Comparison of ENCODE assay signal across 7 mouse cellular contexts in the genomic region with DNA sequence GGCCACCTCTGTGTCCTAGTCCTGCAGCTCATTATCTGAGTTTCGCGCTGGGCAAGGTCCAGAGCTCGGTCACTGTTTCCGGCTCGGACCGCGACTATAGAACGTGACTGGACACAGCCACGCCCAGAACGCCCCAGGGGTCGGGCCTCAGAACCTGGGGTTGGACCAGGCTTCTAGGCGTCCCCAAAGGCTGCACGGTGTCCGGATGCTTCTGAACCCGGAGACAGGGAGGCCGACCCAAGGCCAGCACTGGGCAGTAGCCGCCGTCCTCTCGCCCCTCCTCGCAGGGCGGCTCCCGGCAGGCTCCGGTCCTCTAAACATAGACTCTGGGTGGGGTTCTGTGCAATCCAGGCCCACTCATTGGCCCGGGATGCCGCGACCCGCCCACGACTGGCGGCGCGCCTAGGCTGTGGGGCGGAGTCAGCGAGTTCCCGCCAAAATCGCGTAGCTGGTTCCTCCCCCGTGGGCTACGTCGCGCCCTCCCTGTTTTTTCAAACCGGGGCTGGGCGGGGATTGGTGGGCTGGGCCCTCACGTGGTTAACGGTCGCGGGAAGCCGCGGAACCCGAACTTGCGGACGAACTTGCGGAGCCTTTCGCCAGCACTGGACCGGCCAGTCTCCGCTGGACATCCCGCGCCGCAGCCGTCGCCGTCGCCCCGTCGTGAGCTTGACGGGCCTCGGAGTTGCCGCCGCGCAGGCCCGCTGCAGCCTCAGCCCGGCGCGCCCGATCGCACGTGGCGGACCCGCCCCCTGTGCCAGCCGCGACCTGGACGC. TPM values are rescaled to one million over a fixed set of nuclear protein-coding genes. Genes with fewer than 3 reads are reported as not detected.
DNase-seq lines count a peak whose midpoint lies in the region; ATAC-seq lines count a peak whose summit lies in the region.

Gene Wee1 (plus strand): TSS at position 531 of the 773 bp plus-strand sequence.

- no peaks in the 10 kb centered on the region for H3K27me3 ChIP-seq in intestine, embryonic 15.5 days (replicated peaks)
- H3K27me3 ChIP-seq in midbrain, embryonic 10.5 days (ENCODE audit: low read depth, poor library complexity, severe bottlenecking), result no peaks in the 10 kb centered on the region

- H3K9me3 ChIP-seq in intestine, embryonic 15.5 days, result no peaks in the 10 kb centered on the region
- no peaks in the 10 kb centered on the region for H3K9me3 ChIP-seq in midbrain, embryonic 10.5 days (replicated peaks)

- WGBS in intestine, embryonic 15.5 days, result under 1% methylated on average over 81 of the region's 81 CpGs
- under 1% methylated on average over 80 of the region's 81 CpGs for WGBS in midbrain, embryonic 10.5 days

- intact Hi-C loops in left cerebral cortex, postnatal 25 days (cut with DNase I), result loop anchor here (5.0 kb wide), 1 partner anchor 59 kb away; the partner anchor contains the start of gene Zfp143

- peak within 1 kb of the TSS; percentile 99 for H3K4me3 ChIP-seq in intestine, embryonic 15.5 days (replicated peaks)
- H3K4me3 ChIP-seq in midbrain, embryonic 10.5 days, result peak within 1 kb of the TSS; percentile 99

- DNase-seq in adrenal gland, adult (ENCODE audit: inconsistent age in 2 of 2, low spot score in 1 of 2), result peak; percentile 100
- peak; percentile 99 for DNase-seq in embryo, embryonic 10.5 days (ENCODE audit: low spot score)
- peak; percentile 99 for DNase-seq in gastrocnemius, postnatal 25 days
- DNase-seq in left cerebral cortex, postnatal 25 days (ENCODE audit: low spot score in 2 of 2), result peak; percentile 98 to 99
- peak; percentile 99 for DNase-seq in midbrain, embryonic 10.5 days (ENCODE audit: low spot score)
- peak; percentile 98 for DNase-seq in right cerebral cortex, postnatal 4 days

- ATAC-seq in intestine, embryonic 15.5 days, result peak; percentile 98

- H3K27ac ChIP-seq in intestine, embryonic 15.5 days, result peak within 1 kb of the TSS; percentile 95
- peak within 1 kb of the TSS; percentile 97 for H3K27ac ChIP-seq in midbrain, embryonic 10.5 days (replicated peaks)

- peak within 1 kb of the TSS; percentile 95 for H3K9ac ChIP-seq in intestine, embryonic 15.5 days

- peaks cover 9% of the 10 kb centered on the region; the same call in 1 of the 2 replicates for H3K4me1 ChIP-seq in intestine, embryonic 15.5 days (replicated peaks)
- H3K4me1 ChIP-seq in midbrain, embryonic 10.5 days, result peaks cover 32% of the 10 kb centered on the region

- 0 out of 2 replicates have a peak, but pooled peaks cover 2% of the 10 kb centered on the region for H3K36me3 ChIP-seq in intestine, embryonic 15.5 days
- H3K36me3 ChIP-seq in midbrain, embryonic 10.5 days, result peaks cover 23% of the 10 kb centered on the region

- H3K4me2 ChIP-seq in intestine, embryonic 15.5 days (replicated peaks), result peak within 1 kb of the TSS; percentile 72

RNA-seq across cellular contexts. Expression of gene Wee1, which starts in this region (rescaled TPM):
- total RNA-seq in gastrocnemius, postnatal 25 days (2021), result 1 to 10 TPM; 1.6 to 3.1 TPM
- polyA plus RNA-seq in intestine, embryonic 15.5 days (2015; fragmentation: Nextera tagmentation; extraction: Ambion mirVana), result 26.3 and 31.1 TPM in 2 replicates
- total RNA-seq in left cerebral cortex, postnatal 25 days (2021), result 10 to 100 TPM; 25.1 to 26.4 TPM
- polyA plus RNA-seq in midbrain, embryonic 10.5 days (2016; fragmentation: Nextera tagmentation; extraction: Ambion mirVana), result 28.7 and 28.9 TPM in 2 replicates

Comparison
In these comparisons a context has a peak if more than half of its experiments do, and no peak if none do; other contexts are left out.
1. Peak in every context shown above with its lines: DNase-seq, ATAC-seq, H3K4me3 ChIP-seq and H3K27ac ChIP-seq.
2. RNA of gene Wee1 (total RNA-seq): 25.1 to 26.4 TPM in left cerebral cortex, postnatal 25 days; 1.6 to 3.1 TPM in gastrocnemius, postnatal 25 days; every median in the first group is over 4 times any median in the second.